Mouse (Mus musculus) lung, postnatal 0 days (tissue): ENCODE data around the gene Atp6ap2.

ENCODE experiments used
- CTCF ChIP-seq: IDR thresholded peaks from 2 replicates; pipeline ENCODE4 v1.5.1; 2016; ENCODE audit warnings: antibody characterized with exemption, mild to moderate bottlenecking
- EP300 ChIP-seq: IDR thresholded peaks from 2 replicates; pipeline ENCODE4 v1.6.1; 2016; ENCODE audit warnings: antibody characterized with exemption, mild to moderate bottlenecking, control low read depth

DNA sequence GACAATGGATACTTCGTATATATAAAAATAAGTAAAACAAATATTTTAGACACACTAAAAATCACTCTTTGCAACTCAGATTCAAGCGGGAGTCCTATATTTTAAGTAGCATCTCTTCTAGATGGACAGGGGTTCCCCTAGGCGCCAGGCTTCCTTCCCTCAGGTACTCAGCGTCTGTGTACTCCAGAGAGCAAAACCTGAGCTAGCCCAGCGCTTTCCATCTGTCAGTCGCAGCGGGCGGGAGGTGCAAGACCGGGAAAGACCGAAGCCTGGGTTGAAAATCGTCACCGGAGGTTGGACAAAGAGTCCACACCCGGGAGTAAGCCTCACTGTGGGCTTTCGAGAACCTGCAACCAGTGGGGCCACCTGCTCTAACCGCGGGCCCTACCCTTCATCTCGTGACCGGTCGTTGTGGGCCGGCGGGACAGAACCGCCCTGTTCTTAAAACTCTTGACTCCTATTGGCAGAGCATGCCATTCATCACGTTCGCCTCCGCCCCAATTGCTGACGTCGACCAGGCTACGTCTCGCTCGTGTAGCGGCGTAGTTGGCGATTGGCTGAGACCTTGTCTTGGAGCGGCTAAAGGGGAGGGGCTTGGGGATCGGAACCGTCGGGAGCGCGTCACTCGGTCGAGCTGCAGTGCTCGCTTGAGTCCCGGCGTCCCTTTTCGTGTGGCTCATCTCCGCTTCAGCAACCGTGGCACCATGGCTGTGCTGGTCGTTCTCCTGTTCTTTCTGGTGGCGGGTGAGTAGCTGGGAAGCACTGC lies at the start of gene Atp6ap2:
- TF ChIP-seq EP300 (no peak), CTCF (no peak)
